Mouse (Mus musculus): Measurements from ENCODE around the gene Stk11. TPM values are rescaled to one million over a fixed set of nuclear protein-coding genes. Genes with fewer than 3 reads are reported as not detected.

Stk11 gene
- polyA plus RNA-seq, 2 experiments = 30.1 to 133 TPM

GRCm38 (mm10) chr10:80172527-80173292 lies 57.1 kb downstream of the Stk11 start, which contains the start of gene 1600002K03Rik:
Gene 1600002K03Rik (plus strand): TSS chr10:80172944.
- H3K4me1 ChIP-seq (ENCODE audit: control insufficient read depth, insufficient read depth, low read length) = peaks cover 15% of the 10 kb centered on the region
- no peaks in the 10 kb centered on the region for H3K27me3 ChIP-seq (ENCODE audit: control insufficient read depth, insufficient read depth, low read length)
- ATAC-seq (ENCODE audit: low FRiP score, low read depth) (peak; percentile 77), DNase-seq (ENCODE audit: low spot score) (peak; percentile 93)
- H3K4me2 ChIP-seq (replicated peaks; ENCODE audit: low read depth, low read length, severe bottlenecking) = peak within 1 kb of the TSS; percentile 63
- peak within 1 kb of the TSS; percentile 56 for H3K9ac ChIP-seq (ENCODE audit: low read depth, low read length, severe bottlenecking)
- peak within 1 kb of the TSS; percentile 55 for H3K27ac ChIP-seq (replicated peaks; ENCODE audit: low read depth, low read length)
- WGBS = 9% methylated on average over 34 of the region's 35 CpGs
- peak within 1 kb of the TSS; percentile 52 for H3K4me3 ChIP-seq (replicated peaks; ENCODE audit: low read length)
- peak; percentile 26; the same call in 1 of the 2 replicates for TF ChIP-seq POLR2A (IDR thresholded peaks at IDR 0.05; ENCODE audit: borderline replicate concordance, extremely low read depth, insufficient read depth, insufficient read length)
- peaks cover 28% of the 10 kb centered on the region for H3K36me3 ChIP-seq (ENCODE audit: control insufficient read depth, insufficient read depth, low read length)
- H3K9me3 ChIP-seq (ENCODE audit: control insufficient read depth, low read length) = no peaks in the 10 kb centered on the region

GRCm38 (mm10) chr10:80173358-80173757 lies 57.8 kb downstream of the Stk11 start:
- H3K4me3 ChIP-seq (replicated peaks; ENCODE audit: low read length) = peak overlapping the region; percentile 52
- peaks cover 28% of the 10 kb centered on the region for H3K36me3 ChIP-seq (ENCODE audit: control insufficient read depth, insufficient read depth, low read length)

GRCm38 (mm10) chr10:80173955-80174640 lies 58.5 kb downstream of the Stk11 start:
- no peak for DNase-seq (ENCODE audit: low spot score)
- no peak overlapping the region for H3K4me3 ChIP-seq (replicated peaks; ENCODE audit: low read length)
- 82% methylated on average over 10 of the region's 10 CpGs for WGBS
- no peak for ATAC-seq (ENCODE audit: low FRiP score, low read depth)
- H3K4me1 ChIP-seq (ENCODE audit: control insufficient read depth, insufficient read depth, low read length) = peaks cover 9% of the 10 kb centered on the region; the same call in 1 of the 2 replicates
- TF ChIP-seq POLR2A (IDR thresholded peaks at IDR 0.05; ENCODE audit: borderline replicate concordance, extremely low read depth, insufficient read depth, insufficient read length) = no peak
- no peak overlapping the region for H3K27ac ChIP-seq (replicated peaks; ENCODE audit: low read depth, low read length)
- no peaks in the 10 kb centered on the region for H3K27me3 ChIP-seq (ENCODE audit: control insufficient read depth, insufficient read depth, low read length)
- no peak overlapping the region for H3K9ac ChIP-seq (ENCODE audit: low read depth, low read length, severe bottlenecking)
- H3K9me3 ChIP-seq (ENCODE audit: control insufficient read depth, low read length) = no peaks in the 10 kb centered on the region
- peaks cover 28% of the 10 kb centered on the region for H3K36me3 ChIP-seq (ENCODE audit: control insufficient read depth, insufficient read depth, low read length)
- H3K4me2 ChIP-seq (replicated peaks; ENCODE audit: low read depth, low read length, severe bottlenecking) = no peak overlapping the region

More at GRCm38 (mm10) chr10:80173358-80173757, 57.8 kb downstream of the Stk11 start:
- Histone ChIP-seq H3K27ac (replicated peaks; ENCODE audit: low read depth, low read length) (peak overlapping the region; percentile 46; the same call in 1 of the 2 replicates), H3K4me1 (ENCODE audit: control insufficient read depth, insufficient read depth, low read length) (peaks cover 15% of the 10 kb centered on the region), H3K9ac (ENCODE audit: low read depth, low read length, severe bottlenecking) (peak overlapping the region; percentile 56), H3K4me2 (replicated peaks; ENCODE audit: low read depth, low read length, severe bottlenecking) (peak overlapping the region; percentile 63), H3K9me3 (ENCODE audit: control insufficient read depth, low read length) (no peaks in the 10 kb centered on the region), H3K27me3 (ENCODE audit: control insufficient read depth, insufficient read depth, low read length) (no peaks in the 10 kb centered on the region)
- WGBS = 13% methylated on average over 11 of the region's 11 CpGs
- ATAC-seq (ENCODE audit: low FRiP score, low read depth) (no peak), DNase-seq (ENCODE audit: low spot score) (no peak)
- no peak for TF ChIP-seq POLR2A (IDR thresholded peaks at IDR 0.05; ENCODE audit: borderline replicate concordance, extremely low read depth, insufficient read depth, insufficient read length)

- no peak overlapping the region for H3K9ac ChIP-seq (ENCODE audit: low read depth, low read length, severe bottlenecking)
- no peak for ATAC-seq (ENCODE audit: low FRiP score, low read depth)
- peaks cover 25% of the 10 kb centered on the region for H3K36me3 ChIP-seq (ENCODE audit: control insufficient read depth, insufficient read depth, low read length)
- no peak overlapping the region for H3K4me3 ChIP-seq (replicated peaks; ENCODE audit: low read length)
- no peaks in the 10 kb centered on the region for H3K27me3 ChIP-seq (ENCODE audit: control insufficient read depth, insufficient read depth, low read length)
- no peak overlapping the region for H3K27ac ChIP-seq (replicated peaks; ENCODE audit: low read depth, low read length)
- H3K9me3 ChIP-seq (ENCODE audit: control insufficient read depth, low read length) = no peaks in the 10 kb centered on the region
- TF ChIP-seq POLR2A (IDR thresholded peaks at IDR 0.05; ENCODE audit: borderline replicate concordance, extremely low read depth, insufficient read depth, insufficient read length) = no peak
- H3K4me1 ChIP-seq (ENCODE audit: control insufficient read depth, insufficient read depth, low read length) = peaks cover 6% of the 10 kb centered on the region; the same call in 1 of the 2 replicates
- 50% methylated on average over 2 of the region's 2 CpGs for WGBS
- DNase-seq (ENCODE audit: low spot score) = no peak
- H3K4me2 ChIP-seq (replicated peaks; ENCODE audit: low read depth, low read length, severe bottlenecking) = no peak overlapping the region
Observed at GRCm38 (mm10) chr10:80174705-80175104, 59.1 kb downstream of the Stk11 start.

GRCm38 (mm10) chr10:80175536-80176269 lies 60.1 kb downstream of the Stk11 start:
- H3K4me1 ChIP-seq (ENCODE audit: control insufficient read depth, insufficient read depth, low read length) = peaks cover 13% of the 10 kb centered on the region

More at GRCm38 (mm10) chr10:80175536-80176269, 60.1 kb downstream of the Stk11 start:
- ATAC-seq (ENCODE audit: low FRiP score, low read depth) (0 out of 2 replicates have a peak, but pooled peaks have one; percentile 3), DNase-seq (ENCODE audit: low spot score) (peak; percentile 63)
- no peak overlapping the region for H3K4me3 ChIP-seq (replicated peaks; ENCODE audit: low read length)
- H3K9ac ChIP-seq (ENCODE audit: low read depth, low read length, severe bottlenecking) = no peak overlapping the region
- WGBS = 30% methylated on average over 4 of the region's 4 CpGs
- H3K36me3 ChIP-seq (ENCODE audit: control insufficient read depth, insufficient read depth, low read length) = peaks cover 15% of the 10 kb centered on the region
- H3K9me3 ChIP-seq (ENCODE audit: control insufficient read depth, low read length) = no peaks in the 10 kb centered on the region
- no peak for TF ChIP-seq POLR2A (IDR thresholded peaks at IDR 0.05; ENCODE audit: borderline replicate concordance, extremely low read depth, insufficient read depth, insufficient read length)
- H3K27me3 ChIP-seq (ENCODE audit: control insufficient read depth, insufficient read depth, low read length) = no peaks in the 10 kb centered on the region
- no peak overlapping the region for H3K27ac ChIP-seq (replicated peaks; ENCODE audit: low read depth, low read length)
- no peak overlapping the region for H3K4me2 ChIP-seq (replicated peaks; ENCODE audit: low read depth, low read length, severe bottlenecking)

Data from limb, embryonic 14.5 days (tissue).